In genomic region chr17:87149762-87150161, GRCm38 (mm10) we compare ENCODE assay signal across 19 mouse cellular contexts. TPM values are rescaled to one million over a fixed set of nuclear protein-coding genes. Genes with fewer than 3 reads are reported as not detected.
DNase-seq lines count a peak whose midpoint lies in the region; ATAC-seq and TF ChIP-seq lines count a peak whose summit lies in the region.
"Had no signal": no experiment of that assay in that cellular context is flagged by ENCODE, and none has a peak within 500 bp of the region (broad histone marks: within the 10 kb centered on the region; RNA-seq: fewer than 3 reads in every experiment).

No protein-coding gene starts in this region.

- 0 out of 2 replicates have a peak, but pooled peaks cover 4% of the 10 kb centered on the region for H3K9me3 ChIP-seq in limb, embryonic 13.5 days
- no peaks in the 10 kb centered on the region for H3K9me3 ChIP-seq in limb, embryonic 10.5 days (replicated peaks)
- H3K9me3 ChIP-seq in limb, embryonic 15.5 days, result no peaks in the 10 kb centered on the region
- H3K9me3 ChIP-seq: embryonic facial prominence, embryonic 12.5 days; hindbrain, embryonic 15.5 days had no signal

- H3K4me2 ChIP-seq in limb, embryonic 13.5 days (replicated peaks), result no peak overlapping the region
- no peak overlapping the region for H3K4me2 ChIP-seq in limb, embryonic 15.5 days
- H3K4me2 ChIP-seq: embryonic facial prominence, embryonic 12.5 days; forebrain, embryonic 12.5 days; heart, embryonic 12.5 days; hindbrain, embryonic 15.5 days had no signal

- H3K27ac ChIP-seq in limb, embryonic 13.5 days, result peak overlapping the region; percentile 6; the same call in 1 of the 2 replicates
- H3K27ac ChIP-seq in limb, embryonic 10.5 days, result no peak overlapping the region
- H3K27ac ChIP-seq in limb, embryonic 15.5 days, result peak overlapping the region; percentile 64; the same call in 1 of the 2 replicates
- H3K27ac ChIP-seq in heart, adult 2 months, result no peak overlapping the region
- H3K27ac ChIP-seq: embryonic facial prominence, embryonic 12.5 days; forebrain, embryonic 12.5 days; hindbrain, embryonic 15.5 days had no signal

- TF ChIP-seq CTCF in heart, adult 2 months (IDR thresholded peaks at IDR 0.05), result no peak

- no peak for TF ChIP-seq EP300 in heart, adult 2 months (IDR thresholded peaks at IDR 0.05; ENCODE audit: insufficient read depth, low read depth, low read length)

- no peak for ATAC-seq in limb, embryonic 13.5 days (ENCODE audit: low FRiP score, low read depth)
- peak; percentile 61; the same call in 1 of the 2 replicates for ATAC-seq in common myeloid progenitor, adult 5-6 weeks (replicated peaks; ENCODE audit: low read depth, poor library complexity, severe bottlenecking)
- ATAC-seq in limb, embryonic 15.5 days (ENCODE audit: insufficient number of reproducible peaks, low FRiP score, low TSS enrichment, low read depth), result no peak
- ATAC-seq: CD4-positive, CD25-positive, alpha-beta regulatory T cell, adult 4 months; forebrain, embryonic 16.5 days had no signal

- H3K9ac ChIP-seq in limb, embryonic 13.5 days, result no peak overlapping the region
- H3K9ac ChIP-seq in limb, embryonic 15.5 days, result no peak overlapping the region
- no peak overlapping the region for H3K9ac ChIP-seq in heart, adult 2 months (ENCODE audit: low read depth, low read length)
- H3K9ac ChIP-seq: embryonic facial prominence, embryonic 12.5 days; forebrain, embryonic 12.5 days; heart, embryonic 12.5 days; hindbrain, embryonic 15.5 days had no signal

- DNase-seq in limb, embryonic 10.5 days (ENCODE audit: low spot score), result no peak
- peak; percentile 46 for DNase-seq in splenic B cell, adult 2 months (ENCODE audit: low read depth, low spot score)
- no peak for DNase-seq in right cerebral cortex, postnatal 36 days (ENCODE audit: low spot score in 2 of 2)
- DNase-seq in heart, adult 2 months, result no peak
- DNase-seq: adrenal gland, adult 8-10 months; cerebellum, adult 11-12 months; cerebellum, adult 9-10 months; cerebellum, postnatal 36 days; gastrocnemius, postnatal 10 days had no signal

- intact Hi-C loops in heart, adult 2 months (cut with DNase I), result no loop called here

- TF ChIP-seq POLR2A in heart, adult 2 months (IDR thresholded peaks at IDR 0.05; ENCODE audit: insufficient read depth, low read depth, low read length), result no peak

- H3K79me2 ChIP-seq in heart, adult 2 months (replicated peaks; ENCODE audit: control insufficient read depth, insufficient read depth, low read length), result no peaks in the 10 kb centered on the region

- H3K4me3 ChIP-seq in limb, embryonic 13.5 days, result no peak overlapping the region
- no peak overlapping the region for H3K4me3 ChIP-seq in limb, embryonic 10.5 days
- H3K4me3 ChIP-seq in limb, embryonic 15.5 days, result no peak overlapping the region
- no peak overlapping the region for H3K4me3 ChIP-seq in heart, adult 2 months
- H3K4me3 ChIP-seq: embryonic facial prominence, embryonic 12.5 days; forebrain, embryonic 12.5 days; heart, embryonic 12.5 days; hindbrain, embryonic 15.5 days had no signal

- H3K27me3 ChIP-seq in limb, embryonic 13.5 days, result no peaks in the 10 kb centered on the region
- no peaks in the 10 kb centered on the region for H3K27me3 ChIP-seq in limb, embryonic 10.5 days (ENCODE audit: low read depth, poor library complexity, severe bottlenecking)
- no peaks in the 10 kb centered on the region for H3K27me3 ChIP-seq in limb, embryonic 15.5 days
- no peaks in the 10 kb centered on the region for H3K27me3 ChIP-seq in splenic B cell, adult 2 months (ENCODE audit: control insufficient read depth, insufficient read depth, low read length, poor library complexity, severe bottlenecking)
- H3K27me3 ChIP-seq in heart, adult 2 months (ENCODE audit: control insufficient read depth, insufficient read depth, low read length), result no peaks in the 10 kb centered on the region
- H3K27me3 ChIP-seq: embryonic facial prominence, embryonic 12.5 days; forebrain, embryonic 12.5 days; heart, embryonic 12.5 days; hindbrain, embryonic 15.5 days had no signal

- WGBS in limb, embryonic 13.5 days, result 73% methylated on average over 12 of the region's 12 CpGs
- WGBS in limb, embryonic 10.5 days, result 91% methylated on average over 12 of the region's 12 CpGs
- WGBS in limb, embryonic 15.5 days, result 62% methylated on average over 12 of the region's 12 CpGs
- WGBS in heart, adult 2 months, result 90% methylated on average over 12 of the region's 12 CpGs

- H3K36me3 ChIP-seq in limb, embryonic 13.5 days, result no peaks in the 10 kb centered on the region
- H3K36me3 ChIP-seq in limb, embryonic 10.5 days, result no peaks in the 10 kb centered on the region
- H3K36me3 ChIP-seq in limb, embryonic 15.5 days, result no peaks in the 10 kb centered on the region
- H3K36me3 ChIP-seq in splenic B cell, adult 2 months (ENCODE audit: control insufficient read depth, insufficient read depth, low read length, poor library complexity, severe bottlenecking), result no peaks in the 10 kb centered on the region
- H3K36me3 ChIP-seq in heart, adult 2 months (ENCODE audit: control insufficient read depth, insufficient read depth, low read length), result no peaks in the 10 kb centered on the region
- H3K36me3 ChIP-seq: embryonic facial prominence, embryonic 12.5 days; forebrain, embryonic 12.5 days; G1E; heart, embryonic 12.5 days; hindbrain, embryonic 15.5 days had no signal

- no peaks in the 10 kb centered on the region for H3K4me1 ChIP-seq in limb, embryonic 13.5 days
- H3K4me1 ChIP-seq in limb, embryonic 10.5 days, result peaks cover 9% of the 10 kb centered on the region; the same call in 1 of the 2 replicates
- peaks cover 13% of the 10 kb centered on the region; the same call in 1 of the 2 replicates for H3K4me1 ChIP-seq in limb, embryonic 15.5 days
- H3K4me1 ChIP-seq in heart, adult 2 months (ENCODE audit: control insufficient read depth, insufficient read depth, low read length), result peaks cover 1% of the 10 kb centered on the region
- H3K4me1 ChIP-seq: embryonic facial prominence, embryonic 12.5 days; forebrain, embryonic 12.5 days; hindbrain, embryonic 15.5 days had no signal

RNA-seq across cellular contexts. Expression of gene Socs5, which starts 42.3 kb away (rescaled TPM):
- 15.9 and 16.2 TPM in 2 replicates for polyA plus RNA-seq in limb, embryonic 13.5 days (2015; fragmentation: Nextera tagmentation; extraction: Ambion mirVana)
- 9.3 and 9.5 TPM in 2 replicates for polyA plus RNA-seq in limb, embryonic 10.5 days (2016; fragmentation: Nextera tagmentation; extraction: Ambion mirVana)
- total RNA-seq in common myeloid progenitor, adult 5-6 weeks (2017), result 7.2 and 10.0 TPM in 2 replicates
- polyA plus RNA-seq in limb, embryonic 15.5 days (2015; fragmentation: Nextera tagmentation; extraction: Ambion mirVana), result 13.1 and 15.5 TPM in 2 replicates
- total RNA-seq in heart, adult 2 months (2021), result 10 to 100 TPM; 28.1 to 39.1 TPM
- 10.5 and 19.0 TPM in 2 replicates for polyA plus RNA-seq in heart, adult 2 months (2012; rRNA removed)

Comparison
In these comparisons a context has a peak if more than half of its experiments do, and no peak if none do; other contexts are left out.
1. H3K27ac ChIP-seq: peak in limb, embryonic 13.5 days (single experiment) and limb, embryonic 15.5 days (single experiment); none in limb, embryonic 10.5 days (single experiment) and heart, adult 2 months (single experiment).